Mouse (Mus musculus) neural tube, embryonic 12.5 days (tissue): ENCODE results near the gene Fkbpl. TPM values are rescaled to one million over a fixed set of nuclear protein-coding genes. Genes with fewer than 3 reads are reported as not detected.

ENCODE experiments used
- ATAC-seq: fragments of 200-750 bp; cut with Nextera tagmentation; 2 replicates; pipeline ENCODE4 v1.8.0; 2017; ENCODE audit warnings: low read depth, mild to moderate bottlenecking, moderate TSS enrichment, moderate library complexity; ENCODE audit not compliant: low FRiP score
- H3K27ac ChIP-seq: fragments of 300-500 bp; sonication (generic); 2 replicates; pipeline ENCODE4 v1.5.1; 2016
- H3K27me3 ChIP-seq: fragments of 300-500 bp; sonication (generic); replicated peaks from 2 replicates; pipeline ENCODE4 v1.6.1; 2016; ENCODE audit warnings: mild to moderate bottlenecking
- H3K36me3 ChIP-seq: fragments of 300-500 bp; sonication (generic); 2 replicates; pipeline ENCODE4 v1.6.1; 2016; ENCODE audit warnings: mild to moderate bottlenecking
- H3K4me1 ChIP-seq: fragments of 300-500 bp; sonication (generic); 2 replicates; pipeline ENCODE4 v1.6.1; 2016
- H3K4me2 ChIP-seq: fragments of 300-500 bp; sonication (generic); replicated peaks from 2 replicates; pipeline ENCODE4 v1.6.1; 2016; ENCODE audit warnings: mild to moderate bottlenecking
- H3K4me3 ChIP-seq: fragments of 300-500 bp; sonication (generic); 2 replicates; pipeline ENCODE4 v1.5.1; 2016
- H3K9ac ChIP-seq: fragments of 300-500 bp; sonication (generic); 2 replicates; pipeline ENCODE4 v1.6.1; 2016; ENCODE audit warnings: mild to moderate bottlenecking
- H3K9me3 ChIP-seq: fragments of 300-500 bp; sonication (generic); 2 replicates; pipeline ENCODE4 v1.6.1; 2016; ENCODE audit warnings: mild to moderate bottlenecking
- WGBS: fragments of 180-500 bp; shearing (Covaris S2); methylation state at CpG from one replicate; pipeline ENCODE4 v1.1.7; 2016; 5-methylcytosine and 5-hydroxymethylcytosine counted together
- polyA plus RNA-seq: library from polyadenylated mRNA; unstranded; fragments of >200 nt; fragmentation: Nextera tagmentation; extraction: Ambion mirVana; gene quantifications from 2 replicates; pipeline ENCODE4 v1.2.1, GENCODE M21; 2016

Fkbpl gene
- 17.4 and 17.5 TPM in 2 replicates for polyA plus RNA-seq

DNA sequence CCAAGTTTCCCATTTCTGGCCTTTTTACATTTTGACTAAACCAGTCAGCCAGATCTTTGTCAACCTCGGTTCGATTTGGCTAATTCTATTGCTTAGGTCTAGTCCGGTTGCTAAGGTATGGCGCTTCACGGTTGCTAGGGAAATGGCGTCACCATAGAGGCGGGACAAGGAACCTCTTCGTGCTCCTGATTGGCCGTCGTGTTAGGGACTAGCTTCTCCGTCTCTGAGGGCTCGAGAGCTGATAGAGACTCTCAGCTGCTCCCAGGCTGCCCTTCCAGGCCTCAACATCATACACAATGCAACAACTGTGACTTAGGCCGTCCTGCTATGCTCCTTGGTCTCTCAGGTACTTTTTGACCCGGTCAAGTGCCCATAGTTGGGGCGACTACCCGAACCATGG is at the start of gene Fkbpl:
Gene Fkbpl, plus strand, starts transcription at position 157 of the 400 bp plus-strand sequence.
- Histone ChIP-seq H3K27me3 (no peaks in the 10 kb centered on the region), H3K36me3 (peaks cover 12% of the 10 kb centered on the region), H3K9me3 (no peaks in the 10 kb centered on the region), H3K4me2 (peak within 1 kb of the TSS; percentile 76), H3K4me1 (peaks cover 34% of the 10 kb centered on the region), H3K27ac (no peak within 1 kb of the TSS), H3K4me3 (peak within 1 kb of the TSS; percentile 45), H3K9ac (peak within 1 kb of the TSS; percentile 51)
- ATAC-seq, result peak; percentile 70
- under 1% methylated on average over 16 of the region's 16 CpGs for WGBS

DNA sequence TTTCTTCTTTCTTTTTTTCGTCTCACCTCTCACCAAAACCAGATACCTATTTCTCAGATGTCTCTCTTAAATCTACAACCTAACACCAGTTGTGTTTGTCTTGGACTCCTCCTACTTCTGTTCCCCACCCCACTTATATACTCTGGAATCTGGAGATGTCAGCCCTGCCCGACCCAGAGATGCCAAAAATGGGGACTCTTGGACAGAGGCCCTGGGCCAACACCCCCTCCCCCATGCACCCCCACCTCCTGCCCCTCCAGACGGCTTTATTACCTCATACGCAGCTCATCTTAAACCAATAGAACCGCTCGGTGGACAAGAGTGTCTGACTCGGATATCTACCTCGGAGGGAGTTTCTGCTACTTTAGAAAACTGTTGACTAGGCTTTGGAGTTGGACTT is 48.5 kb upstream of the Fkbpl start:
- 76% methylated on average over 8 of the region's 8 CpGs for WGBS
- Histone ChIP-seq H3K9me3 (no peaks in the 10 kb centered on the region), H3K4me3 (no peak overlapping the region), H3K4me2 (no peak overlapping the region), H3K4me1 (peaks cover 38% of the 10 kb centered on the region), H3K27ac (no peak overlapping the region), H3K27me3 (no peaks in the 10 kb centered on the region), H3K9ac (no peak overlapping the region), H3K36me3 (peaks cover 35% of the 10 kb centered on the region)
- ATAC-seq, result no peak

DNA sequence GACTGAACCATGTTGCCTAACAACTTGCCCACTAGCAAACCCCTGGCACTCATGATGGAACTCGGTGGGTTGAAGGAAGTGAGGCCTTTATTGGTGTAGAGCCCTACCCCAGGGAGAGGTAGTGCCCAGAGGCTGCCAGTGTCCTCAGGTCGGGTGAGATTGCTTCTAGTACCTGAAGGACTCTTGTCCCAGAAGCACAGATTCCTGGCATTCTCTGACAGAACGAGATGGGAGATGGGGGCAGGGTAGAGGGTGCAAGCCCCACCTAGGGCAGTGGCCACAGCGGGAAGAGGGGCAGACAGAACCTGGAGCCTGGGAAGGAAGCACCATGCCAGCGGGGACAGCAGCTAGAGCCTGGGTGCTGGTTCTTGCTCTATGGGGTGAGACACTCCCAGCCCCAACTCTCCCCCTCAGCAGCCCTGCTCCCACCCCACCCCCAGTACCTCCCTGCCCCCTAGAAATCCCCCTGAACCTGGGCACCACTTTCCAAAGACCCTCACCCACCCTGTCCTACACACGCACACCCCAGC is 46.9 kb upstream of the Fkbpl start, which contains the start of gene Ager:
Gene Ager, plus strand, starts transcription at position 297 of the 530 bp plus-strand sequence.
- Histone ChIP-seq H3K4me2 (0 out of 2 replicates have a peak within 1 kb of the TSS, but pooled peaks have one; percentile 1), H3K9ac (no peak within 1 kb of the TSS), H3K4me3 (no peak within 1 kb of the TSS), H3K9me3 (no peaks in the 10 kb centered on the region), H3K27me3 (no peaks in the 10 kb centered on the region), H3K27ac (no peak within 1 kb of the TSS), H3K4me1 (peaks cover 39% of the 10 kb centered on the region), H3K36me3 (peaks cover 44% of the 10 kb centered on the region)
- no peak for ATAC-seq
- 23% methylated on average over 6 of the region's 6 CpGs for WGBS

DNA sequence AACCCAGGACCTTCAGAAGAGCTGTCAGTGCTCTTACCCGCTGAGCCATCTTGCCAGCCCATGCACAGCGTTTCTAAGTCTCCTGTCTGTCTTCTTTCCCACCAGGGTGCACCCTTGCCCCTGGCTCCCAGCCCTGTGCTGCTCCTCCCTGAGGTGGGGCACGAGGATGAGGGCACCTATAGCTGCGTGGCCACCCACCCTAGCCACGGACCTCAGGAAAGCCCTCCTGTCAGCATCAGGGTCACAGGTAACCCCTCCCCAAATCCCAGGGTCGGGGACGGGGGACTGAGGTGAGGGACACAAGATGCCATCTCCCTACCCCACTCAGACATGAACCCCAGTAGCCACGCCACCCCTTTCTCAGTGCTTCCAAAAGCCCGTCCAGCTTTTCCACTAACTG is 44.7 kb upstream of the Fkbpl start:
- Histone ChIP-seq H3K9me3 (no peaks in the 10 kb centered on the region), H3K27me3 (no peaks in the 10 kb centered on the region), H3K36me3 (peaks cover 38% of the 10 kb centered on the region), H3K4me2 (no peak overlapping the region), H3K9ac (no peak overlapping the region), H3K4me3 (no peak overlapping the region), H3K27ac (no peak overlapping the region), H3K4me1 (peaks cover 25% of the 10 kb centered on the region)
- 78% methylated on average over 9 of the region's 9 CpGs for WGBS
- ATAC-seq, result no peak

DNA sequence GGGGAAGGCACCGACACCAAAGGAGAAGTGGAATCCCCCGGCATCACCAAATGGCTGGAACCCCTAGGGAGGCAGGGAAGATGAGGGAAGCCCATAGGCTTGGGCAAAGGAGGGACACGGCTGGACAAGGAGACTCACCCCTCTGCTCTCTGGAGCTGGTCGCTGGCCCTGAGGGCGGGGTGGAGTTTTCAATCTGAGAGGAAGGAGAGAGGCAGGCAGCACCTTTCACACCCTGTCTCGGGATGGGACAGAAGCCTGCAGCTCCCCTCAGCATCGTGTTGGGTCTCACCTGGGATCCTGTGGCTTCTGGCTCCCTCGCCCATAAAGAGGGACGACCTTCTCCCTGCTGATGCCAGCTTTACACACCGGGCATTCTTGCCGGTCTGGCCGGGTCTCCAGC is 42.8 kb upstream of the Fkbpl start:
- WGBS, result 90% methylated on average over 12 of the region's 12 CpGs
- no peak overlapping the region for H3K27ac ChIP-seq
- no peak overlapping the region for H3K4me3 ChIP-seq

DNA sequence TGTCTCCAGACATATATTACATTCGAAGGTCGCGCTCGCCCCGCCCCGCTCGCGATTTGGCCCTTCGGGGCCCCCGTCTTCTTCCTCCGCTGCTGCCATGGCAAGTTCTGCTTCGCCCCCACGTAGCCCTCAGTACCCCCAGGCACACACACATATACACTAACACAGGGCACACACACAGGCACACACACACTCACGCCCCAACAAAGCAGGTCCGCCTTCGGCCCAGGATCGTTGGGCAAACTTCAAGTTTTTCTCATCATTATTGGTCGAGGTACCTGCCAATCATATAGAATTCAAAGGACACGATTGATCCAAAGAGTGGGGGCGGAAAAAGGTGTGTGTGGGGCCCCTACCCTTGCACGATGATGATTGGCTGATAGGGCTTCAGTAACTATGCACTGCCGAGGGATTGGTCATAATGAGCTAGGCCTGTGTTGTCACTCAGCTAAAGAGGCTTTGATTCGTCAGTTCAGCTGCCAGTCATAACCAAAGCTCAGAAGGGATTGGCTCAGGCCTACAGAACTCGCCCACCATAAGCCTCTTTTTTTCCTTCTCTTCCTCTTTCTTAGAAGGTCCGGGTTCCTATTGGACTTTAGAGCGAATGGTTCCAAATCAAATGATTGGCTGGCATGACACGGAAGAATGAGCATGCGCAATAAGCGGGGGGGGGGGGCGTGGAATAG is 41.0 kb upstream of the Fkbpl start, which contains the start of gene Rnf5:
Gene Rnf5, minus strand, starts transcription at position 316 of the 686 bp plus-strand sequence.
- H3K4me1 ChIP-seq, result peaks cover 47% of the 10 kb centered on the region
- ATAC-seq, result peak; percentile 95
- no peaks in the 10 kb centered on the region for H3K9me3 ChIP-seq
- no peaks in the 10 kb centered on the region for H3K27me3 ChIP-seq
- H3K36me3 ChIP-seq, result peaks cover 34% of the 10 kb centered on the region
- peak within 1 kb of the TSS; percentile 89 for H3K4me2 ChIP-seq
- under 1% methylated on average over 30 of the region's 30 CpGs for WGBS
- peak within 1 kb of the TSS; percentile 98 for H3K4me3 ChIP-seq
- H3K9ac ChIP-seq, result peak within 1 kb of the TSS; percentile 68
- H3K27ac ChIP-seq, result peak within 1 kb of the TSS; percentile 86

More for the DNA sequence above, 42.8 kb upstream of the Fkbpl start:
- Histone ChIP-seq H3K27me3 (no peaks in the 10 kb centered on the region), H3K36me3 (peaks cover 25% of the 10 kb centered on the region), H3K4me1 (peaks cover 34% of the 10 kb centered on the region), H3K4me2 (peak overlapping the region; percentile 78), H3K9ac (no peak overlapping the region; the same call in 1 of the 2 replicates), H3K9me3 (no peaks in the 10 kb centered on the region)
- no peak for ATAC-seq

DNA sequence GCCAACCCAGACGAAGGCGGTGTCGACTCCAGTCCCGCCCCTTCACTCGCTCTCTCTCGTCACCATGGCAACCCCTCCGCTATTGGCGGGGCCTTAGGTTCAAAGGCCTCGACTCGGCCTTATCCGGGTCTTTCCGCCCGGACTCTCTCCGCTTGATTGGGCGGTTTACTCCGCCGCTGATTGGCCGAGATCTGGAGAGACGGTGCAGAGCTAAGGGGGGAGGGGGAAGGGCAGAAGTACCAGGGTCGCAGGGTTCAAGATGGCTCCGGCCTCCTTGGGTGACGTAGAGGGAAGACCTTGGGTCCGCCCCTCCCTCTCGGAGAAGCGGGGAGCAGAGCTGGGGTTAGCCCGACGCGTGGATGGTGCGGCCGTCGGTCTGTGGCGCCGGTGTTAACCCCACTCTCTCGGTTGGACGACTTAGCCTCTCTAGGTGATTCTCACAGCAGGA is 40.5 kb upstream of the Fkbpl start, which contains the start of gene Agpat1:
Gene Agpat1, plus strand, starts transcription at position 202 of the 448 bp plus-strand sequence.
- Histone ChIP-seq H3K4me1 (peaks cover 50% of the 10 kb centered on the region), H3K9me3 (no peaks in the 10 kb centered on the region), H3K9ac (peak within 1 kb of the TSS; percentile 68), H3K27ac (peak within 1 kb of the TSS; percentile 86), H3K4me2 (peak within 1 kb of the TSS; percentile 89), H3K4me3 (peak within 1 kb of the TSS; percentile 98), H3K36me3 (peaks cover 36% of the 10 kb centered on the region), H3K27me3 (no peaks in the 10 kb centered on the region)
- peak; percentile 91 for ATAC-seq
- WGBS, result under 1% methylated on average over 35 of the region's 35 CpGs

DNA sequence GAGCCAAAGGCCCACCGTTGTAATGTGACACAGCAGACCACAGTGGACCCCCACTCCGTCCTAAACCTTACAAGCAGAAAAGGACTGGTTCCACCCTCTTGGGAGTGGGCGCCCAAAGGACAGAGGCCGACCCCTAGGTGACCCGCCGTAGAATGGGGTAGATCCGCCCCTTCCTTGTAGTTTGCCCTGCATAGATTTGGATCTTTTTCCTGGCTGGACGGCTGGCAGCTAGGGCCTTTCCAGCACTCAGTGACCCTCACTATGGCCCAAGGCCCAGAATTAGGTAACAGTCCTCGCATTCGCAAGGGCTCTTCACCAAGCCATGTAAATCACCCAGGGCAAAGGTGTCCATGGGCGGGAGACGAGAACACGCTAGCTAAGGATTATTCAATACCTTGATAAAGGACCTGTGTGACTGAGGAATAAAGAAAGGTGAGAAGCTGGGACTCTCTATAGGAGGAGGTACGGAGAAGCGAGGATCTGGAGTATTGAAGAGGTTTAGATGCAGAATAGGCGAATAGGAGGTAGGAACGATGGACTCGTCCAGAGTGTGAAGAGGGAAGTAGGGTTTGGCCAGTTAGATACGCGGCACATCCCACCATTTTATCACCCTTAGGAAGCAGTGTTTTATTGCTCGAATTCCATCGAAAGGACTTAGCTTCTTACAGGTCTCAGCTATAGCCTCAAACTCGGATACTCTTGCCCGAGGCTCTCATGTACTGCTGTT is 39.9 kb upstream of the Fkbpl start:
- Histone ChIP-seq H3K27me3 (no peaks in the 10 kb centered on the region), H3K4me2 (peak overlapping the region; percentile 89), H3K27ac (peak overlapping the region; percentile 86), H3K4me3 (peak overlapping the region; percentile 98), H3K36me3 (peaks cover 35% of the 10 kb centered on the region), H3K4me1 (peaks cover 50% of the 10 kb centered on the region), H3K9ac (peak overlapping the region; percentile 64), H3K9me3 (no peaks in the 10 kb centered on the region)
- ATAC-seq, result no peak
- WGBS, result 8% methylated on average over 24 of the region's 24 CpGs

DNA sequence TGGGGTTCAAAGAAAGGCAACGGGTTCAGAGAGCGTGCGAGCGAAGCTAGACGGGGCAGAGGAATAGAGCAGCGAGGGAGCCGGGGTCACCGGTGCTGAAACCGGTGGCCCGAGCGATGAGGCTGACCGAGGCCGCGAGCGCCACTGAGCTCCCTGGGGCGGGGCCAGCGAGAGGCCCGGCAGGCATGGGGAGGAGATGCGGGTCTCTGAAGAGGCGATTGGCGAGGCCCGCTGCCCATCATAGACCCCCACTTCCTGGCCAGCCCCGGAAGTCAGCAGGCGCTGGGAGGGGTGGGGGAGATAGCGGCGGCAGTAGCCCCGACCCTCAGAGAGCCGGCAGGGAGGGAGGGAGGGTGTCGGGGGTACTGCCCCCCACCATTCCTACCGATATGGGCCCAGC is 39.0 kb upstream of the Fkbpl start:
- H3K9me3 ChIP-seq, result no peaks in the 10 kb centered on the region
- WGBS, result under 1% methylated on average over 30 of the region's 30 CpGs
- H3K4me3 ChIP-seq, result peak overlapping the region; percentile 98
- H3K27ac ChIP-seq, result peak overlapping the region; percentile 78
- H3K4me1 ChIP-seq, result peaks cover 50% of the 10 kb centered on the region
- H3K9ac ChIP-seq, result peak overlapping the region; percentile 99
- no peaks in the 10 kb centered on the region for H3K27me3 ChIP-seq
- H3K36me3 ChIP-seq, result peaks cover 33% of the 10 kb centered on the region
- peak overlapping the region; percentile 89 for H3K4me2 ChIP-seq
- ATAC-seq, result peak; percentile 25

DNA sequence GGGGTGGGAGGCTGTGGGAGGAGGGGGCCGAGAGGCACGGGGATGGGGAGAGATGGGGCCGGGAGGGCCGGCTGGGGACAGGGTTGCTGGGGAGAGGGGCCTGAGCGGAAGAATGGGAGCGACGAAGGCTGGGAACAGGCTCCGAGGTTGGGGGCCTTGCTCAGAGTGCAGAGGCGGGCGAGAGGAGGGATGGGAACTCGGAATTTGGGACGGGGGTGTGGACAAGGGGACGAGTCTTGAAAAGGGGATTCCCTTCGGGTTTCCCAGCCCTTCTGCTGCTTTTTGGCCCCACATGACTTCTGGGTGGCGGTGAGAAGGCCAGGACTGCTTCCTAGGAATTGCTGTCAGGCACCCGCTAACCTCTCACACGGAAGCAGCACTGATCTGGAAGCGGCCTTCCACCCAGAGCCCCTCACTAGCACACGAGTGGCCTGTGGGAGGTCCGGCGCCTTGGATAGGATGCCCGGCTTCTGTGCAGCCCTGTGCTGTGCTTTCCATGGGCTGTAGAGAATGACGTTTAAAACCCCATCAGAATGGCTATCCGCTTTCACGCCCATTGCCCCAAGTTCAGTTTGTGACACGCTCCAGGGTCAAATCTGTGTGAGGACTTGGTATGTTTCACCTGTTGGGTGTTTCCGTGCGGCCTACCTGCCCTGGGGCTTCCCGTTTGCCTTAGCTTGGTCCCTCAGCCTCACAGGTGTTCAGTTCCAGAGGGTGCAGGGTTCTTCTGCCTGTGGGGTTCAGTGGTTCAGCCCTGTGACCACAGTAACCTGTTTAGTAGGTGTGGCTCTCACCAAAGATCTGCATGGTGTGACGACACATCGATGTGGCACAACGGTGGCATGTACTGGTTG is 38.2 kb upstream of the Fkbpl start:
- no peaks in the 10 kb centered on the region for H3K9me3 ChIP-seq
- H3K27ac ChIP-seq, result peak overlapping the region; percentile 78
- H3K36me3 ChIP-seq, result peaks cover 34% of the 10 kb centered on the region
- peak overlapping the region; percentile 89 for H3K4me2 ChIP-seq
- no peaks in the 10 kb centered on the region for H3K27me3 ChIP-seq
- peaks cover 50% of the 10 kb centered on the region for H3K4me1 ChIP-seq
- ATAC-seq, result no peak
- H3K4me3 ChIP-seq, result peak overlapping the region; percentile 98
- WGBS, result 18% methylated on average over 32 of the region's 32 CpGs
- H3K9ac ChIP-seq, result peak overlapping the region; percentile 99

DNA sequence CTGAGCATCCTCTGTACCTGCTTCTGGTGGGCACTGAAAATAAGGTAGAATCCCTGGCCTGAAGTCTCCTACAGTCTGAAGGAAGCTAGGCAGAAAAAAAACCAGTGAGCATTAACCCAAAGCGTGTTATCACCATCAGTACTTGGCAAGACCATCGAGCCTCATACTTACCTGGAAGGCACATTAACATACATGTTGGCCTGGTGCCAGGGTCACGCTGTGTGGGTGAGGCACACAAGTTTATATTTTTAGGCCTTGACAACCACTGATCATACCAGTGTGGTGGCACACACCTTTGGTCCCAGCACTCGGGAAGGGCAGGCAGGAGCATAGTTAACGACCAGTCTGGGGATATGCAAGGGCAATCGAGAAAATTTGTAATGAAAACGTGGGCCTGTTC is 36.6 kb upstream of the Fkbpl start:
- Histone ChIP-seq H3K9ac (0 out of 2 replicates have a peak overlapping the region, but pooled peaks have one; percentile 13), H3K36me3 (peaks cover 43% of the 10 kb centered on the region), H3K27ac (no peak overlapping the region), H3K4me1 (peaks cover 39% of the 10 kb centered on the region), H3K4me2 (no peak overlapping the region), H3K4me3 (no peak overlapping the region), H3K9me3 (no peaks in the 10 kb centered on the region), H3K27me3 (no peaks in the 10 kb centered on the region)
- no peak for ATAC-seq
- WGBS, result 91% methylated on average over 7 of the region's 7 CpGs
